Mouse (Mus musculus) adrenal gland, adult 18-20 months (tissue): Measurements from ENCODE around the gene Sgip1. TPM values are rescaled to one million over a fixed set of nuclear protein-coding genes. Genes with fewer than 3 reads are reported as not detected.

ENCODE experiments used
- DNase-seq, 2 experiments: peaks; one replicate each; pipeline ENCODE4 v3.0.0; 2021 to 2022; ENCODE audit warnings: low spot score in 2 of 2
- total RNA-seq, 2 experiments: library from RNA; stranded (reverse); gene quantifications; 1 replicate in 1 of 2; 2 replicates in 1 of 2; pipeline ENCODE4 v1.2.3; 2021

Sgip1 gene
- total RNA-seq, 2 experiments from 2014 or later = 5.9 to 7.2 TPM

DNA sequence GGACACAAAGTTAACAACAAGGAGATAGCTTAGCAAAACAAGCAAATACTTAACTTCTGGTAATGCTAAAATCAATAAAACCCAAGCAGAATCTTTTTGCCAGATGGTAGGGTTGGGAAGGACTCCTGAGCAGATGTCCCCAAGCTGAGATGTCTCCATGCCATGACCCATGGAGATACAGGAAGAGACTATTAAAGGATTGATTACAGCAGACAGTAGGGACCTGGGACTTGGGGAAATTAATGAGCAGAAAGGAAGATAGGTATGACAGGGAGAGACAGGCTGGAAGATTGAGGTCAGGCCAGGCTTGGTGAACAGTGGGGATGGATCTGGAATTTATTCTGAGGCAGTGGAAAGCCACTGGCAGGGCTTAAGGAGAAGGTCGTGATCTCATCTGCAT, 33.5 kb downstream of the Sgip1 start:
- no peak for DNase-seq

DNA sequence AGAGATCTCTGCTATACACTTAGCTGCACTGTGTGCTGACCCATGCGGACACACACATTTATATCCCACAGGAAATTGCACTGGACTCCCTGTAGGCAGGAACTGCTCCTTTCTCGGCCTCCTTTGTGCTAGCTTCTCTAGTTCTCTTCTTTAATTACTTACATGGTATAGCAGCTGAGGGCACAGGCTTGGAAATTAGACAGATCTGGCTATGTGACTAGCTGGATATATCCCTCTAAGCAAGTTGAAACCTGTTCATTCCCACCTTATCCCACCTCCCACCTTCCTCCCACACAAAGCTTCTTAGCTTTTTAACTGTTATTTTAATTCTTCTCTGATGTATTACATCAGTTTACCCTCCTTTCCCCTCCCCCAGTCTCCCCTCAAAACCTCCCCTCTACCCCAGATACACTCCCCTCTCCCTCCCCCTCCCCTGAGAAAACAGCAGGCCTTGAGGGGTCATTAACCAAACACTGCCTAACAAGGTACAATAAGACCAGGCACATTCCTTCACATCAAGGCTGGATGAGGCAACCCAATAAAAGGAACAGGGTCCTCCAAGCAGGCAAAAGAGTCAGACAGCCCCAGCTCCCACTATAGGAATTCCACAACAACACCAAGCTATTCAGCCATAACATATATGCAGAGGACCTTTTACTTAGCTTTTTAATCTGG, 34.6 kb downstream of the Sgip1 start:
- no peak for DNase-seq

DNA sequence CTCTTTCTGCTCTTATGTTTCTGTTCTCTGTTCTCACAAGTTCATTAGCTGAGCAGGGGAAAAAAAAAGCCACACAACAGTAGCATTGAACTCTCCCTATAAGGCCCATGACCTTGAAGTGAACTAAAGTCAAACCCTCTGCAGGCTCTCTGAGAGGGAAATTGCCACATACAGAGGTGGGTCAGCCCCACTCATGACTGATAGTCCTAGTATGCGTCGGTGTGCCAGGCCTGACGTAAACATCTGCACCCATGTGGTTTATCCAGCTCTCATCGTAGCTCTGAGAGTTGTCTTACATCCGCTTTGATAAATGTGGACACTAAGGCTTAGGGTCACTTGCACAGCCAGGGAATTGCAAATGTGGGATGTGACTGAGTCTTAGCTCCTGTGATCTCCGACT, 38.8 kb downstream of the Sgip1 start:
- no peak for DNase-seq

DNA sequence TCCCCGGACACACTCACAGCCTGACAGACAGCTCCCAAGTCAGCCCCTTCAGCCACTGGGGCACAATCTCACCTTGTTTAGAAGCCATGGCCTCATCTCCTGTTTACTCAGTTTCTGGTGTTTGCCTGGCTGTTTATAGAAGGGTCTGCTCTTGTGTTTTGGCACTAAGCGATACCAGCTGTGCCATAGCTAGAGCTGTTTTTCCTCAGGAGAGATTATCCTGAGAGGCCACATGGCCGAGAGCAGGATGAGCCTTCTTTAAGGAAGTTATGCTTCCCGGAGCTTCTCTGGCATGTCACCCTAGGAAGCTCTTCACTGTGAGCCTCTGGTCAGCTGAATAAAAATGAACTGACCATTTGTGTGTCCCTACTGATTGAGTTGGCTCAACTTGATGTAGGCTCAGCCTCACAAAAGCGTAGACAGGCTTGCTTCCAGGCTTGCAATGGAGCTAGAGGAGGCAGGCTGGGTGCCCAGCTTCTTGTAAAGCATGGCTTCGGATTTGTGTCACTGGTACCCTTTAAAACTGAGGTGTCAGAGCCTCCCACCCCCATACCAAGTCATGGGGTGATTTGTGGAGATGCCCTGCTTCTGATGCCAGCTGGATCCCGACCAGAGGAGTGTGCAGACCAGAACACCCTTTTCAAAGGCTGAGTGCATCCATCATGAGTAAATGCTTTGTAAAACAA, 42.1 kb downstream of the Sgip1 start:
- DNase-seq = no peak

DNA sequence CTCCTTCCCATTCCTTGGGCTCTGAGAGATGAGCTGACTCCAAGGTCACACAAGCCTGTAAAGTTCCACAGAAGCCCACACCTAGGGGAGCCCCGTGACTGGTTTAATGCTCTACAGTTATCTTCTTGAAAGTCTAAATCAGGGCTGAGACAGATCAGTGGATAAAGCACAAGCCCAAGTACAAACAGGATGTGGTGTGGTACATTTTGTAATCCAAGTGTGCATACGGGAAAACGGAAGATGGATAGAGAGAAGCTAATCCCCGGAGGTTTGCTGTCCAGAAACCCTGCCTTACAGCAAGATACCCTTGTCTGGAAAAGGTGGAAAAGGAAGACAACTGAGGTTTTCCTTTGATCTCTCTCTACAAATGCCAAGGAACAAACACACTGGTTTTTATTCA, 44.1 kb downstream of the Sgip1 start:
- no peak for DNase-seq

DNA sequence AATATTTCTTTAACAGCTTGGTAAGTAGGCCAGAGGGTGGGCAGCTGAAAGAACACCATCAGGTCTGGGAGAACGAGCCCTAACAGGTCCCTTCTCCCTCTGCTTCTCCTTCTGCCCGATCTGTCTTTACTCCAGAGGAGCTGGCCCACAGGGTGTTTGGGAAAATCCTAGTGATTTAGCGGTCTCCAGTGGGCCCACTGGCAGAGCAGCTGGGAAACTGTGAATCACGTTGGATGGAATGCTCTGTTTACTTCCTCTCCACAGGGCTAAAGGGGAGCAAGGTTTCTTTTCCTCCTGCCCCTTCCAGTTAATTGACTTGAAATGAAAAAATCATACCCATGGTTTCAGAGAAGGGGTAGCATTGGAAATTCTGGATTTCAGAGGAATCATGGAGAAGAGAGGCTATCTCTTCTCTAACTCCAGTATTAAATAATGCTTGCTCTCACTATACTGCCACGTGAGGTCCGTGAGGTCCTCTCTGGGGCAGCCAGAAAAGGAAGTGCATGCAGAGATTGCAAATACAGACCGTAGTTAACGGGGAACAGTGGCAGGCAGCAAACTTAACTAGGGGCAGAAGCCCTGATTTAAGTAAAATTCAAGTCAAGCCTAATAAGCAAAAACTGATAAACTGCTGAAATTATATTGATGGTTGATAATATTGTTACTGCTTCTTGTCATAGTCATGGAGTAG, 51.1 kb downstream of the Sgip1 start:
- no peak for DNase-seq

DNA sequence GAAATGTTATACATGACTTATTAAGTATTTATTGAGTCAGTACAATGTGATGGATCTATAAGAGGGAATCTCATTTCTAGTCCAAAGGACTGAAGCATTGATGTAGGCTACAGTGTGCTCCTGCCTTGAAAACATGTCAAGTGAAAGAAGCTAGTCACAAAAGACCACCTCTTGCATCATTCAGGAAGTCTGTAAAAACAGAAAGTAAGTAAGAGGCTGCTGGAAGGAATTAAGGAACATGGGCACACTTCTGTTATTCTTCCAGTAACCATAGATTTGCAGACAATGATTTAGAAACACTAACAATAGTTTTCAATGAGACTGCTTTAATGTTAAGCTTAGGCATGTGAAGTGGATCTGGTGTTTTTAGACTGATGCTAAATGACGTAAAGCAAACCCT, 60.4 kb downstream of the Sgip1 start:
- no peak for DNase-seq

DNA sequence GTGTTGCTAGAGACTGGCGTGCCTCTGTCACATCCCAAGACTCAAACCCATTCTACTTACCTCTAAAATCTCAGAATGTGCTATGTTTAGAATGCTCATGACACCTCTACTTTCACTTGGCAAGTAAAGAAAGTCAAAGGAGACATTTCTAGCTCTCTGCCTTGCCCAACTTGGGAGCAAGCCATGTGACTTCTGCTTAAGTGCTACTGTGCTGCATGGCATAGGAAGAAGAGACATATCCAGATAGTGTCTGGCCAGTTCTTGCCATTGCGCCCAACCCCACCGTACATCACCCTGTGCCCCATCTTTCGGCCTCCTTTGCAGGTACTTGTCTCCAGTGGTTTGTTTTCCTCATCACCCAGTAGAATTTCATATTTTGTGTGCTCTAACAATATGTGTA, 60.8 kb downstream of the Sgip1 start:
- no peak for DNase-seq

DNA sequence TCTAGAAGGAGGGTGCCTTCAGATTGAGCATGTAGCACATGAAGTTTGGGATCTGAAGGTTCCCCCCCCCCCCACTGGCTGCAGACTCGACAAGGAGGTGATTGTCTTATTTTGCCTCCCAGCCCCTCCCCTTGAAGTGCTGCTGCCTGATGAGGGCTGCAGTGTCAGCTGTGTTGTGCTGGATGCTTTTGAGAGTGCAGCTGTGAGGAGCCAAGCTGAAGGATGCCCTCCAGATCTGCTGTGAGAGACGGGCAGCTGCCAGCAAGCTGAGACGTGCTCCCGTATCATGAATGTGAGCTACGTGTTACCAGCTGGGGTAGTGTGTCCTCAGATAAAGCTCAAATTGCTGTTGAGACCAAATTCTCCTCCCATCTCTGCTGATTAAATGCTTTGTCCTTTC, 63.5 kb downstream of the Sgip1 start:
- no peak for DNase-seq

DNA sequence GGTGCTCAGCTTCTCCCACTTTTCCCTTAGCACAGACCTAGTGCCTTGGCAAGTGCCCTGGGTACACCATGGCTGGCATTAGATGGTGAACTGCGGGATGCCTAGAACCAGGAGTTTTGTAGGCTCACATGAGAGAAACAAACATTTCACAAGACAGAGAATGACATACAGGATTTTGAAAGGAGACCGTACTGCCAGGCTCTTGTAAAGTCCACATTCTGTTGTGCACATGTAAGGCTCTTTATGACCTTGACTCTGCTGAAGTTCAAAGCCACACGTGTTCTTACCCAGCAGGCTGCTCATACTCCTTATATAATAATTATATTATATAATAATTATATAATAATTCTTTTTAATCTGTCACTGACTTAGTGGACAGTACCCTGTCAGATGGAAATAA, 65.9 kb downstream of the Sgip1 start:
- DNase-seq = no peak

DNA sequence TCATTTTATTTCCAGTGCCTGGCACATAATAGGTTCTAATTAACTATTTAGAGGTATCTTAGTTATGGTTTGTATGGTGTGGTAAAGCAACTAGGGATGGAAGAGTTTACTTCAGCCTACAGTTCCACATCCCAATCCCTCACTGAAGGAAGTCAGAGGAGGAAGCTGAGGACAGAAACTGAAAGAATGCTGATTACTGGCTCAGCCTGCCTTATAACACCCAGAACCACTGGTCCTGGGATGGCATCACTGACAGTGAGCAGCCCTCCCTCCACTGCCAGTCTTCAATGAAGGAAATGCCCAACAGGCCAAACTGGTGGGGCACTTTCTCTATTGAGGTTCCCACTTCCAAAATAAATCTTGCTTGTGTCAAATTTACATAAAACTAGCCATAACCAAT, 67.2 kb downstream of the Sgip1 start:
- no peak for DNase-seq

DNA sequence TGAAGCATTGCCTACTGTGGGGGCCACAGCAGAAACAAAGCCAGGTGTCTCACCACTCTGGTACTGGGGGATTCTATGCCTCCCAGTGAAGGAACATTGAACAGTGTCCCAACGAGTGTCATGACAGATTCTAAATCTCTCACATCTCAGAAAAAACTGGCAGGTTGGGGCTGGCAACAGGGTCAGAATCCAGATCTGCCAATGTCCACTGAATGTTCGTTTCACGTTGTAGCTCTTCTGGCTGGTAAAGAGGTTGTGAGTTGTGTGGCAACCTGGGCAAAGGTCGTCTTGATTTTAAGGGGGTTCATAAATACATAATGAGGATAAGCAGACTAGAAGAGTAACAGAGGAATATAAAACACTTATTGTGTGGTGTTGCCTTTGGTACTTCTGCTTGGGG, 68.2 kb downstream of the Sgip1 start:
- no peak for DNase-seq

DNA sequence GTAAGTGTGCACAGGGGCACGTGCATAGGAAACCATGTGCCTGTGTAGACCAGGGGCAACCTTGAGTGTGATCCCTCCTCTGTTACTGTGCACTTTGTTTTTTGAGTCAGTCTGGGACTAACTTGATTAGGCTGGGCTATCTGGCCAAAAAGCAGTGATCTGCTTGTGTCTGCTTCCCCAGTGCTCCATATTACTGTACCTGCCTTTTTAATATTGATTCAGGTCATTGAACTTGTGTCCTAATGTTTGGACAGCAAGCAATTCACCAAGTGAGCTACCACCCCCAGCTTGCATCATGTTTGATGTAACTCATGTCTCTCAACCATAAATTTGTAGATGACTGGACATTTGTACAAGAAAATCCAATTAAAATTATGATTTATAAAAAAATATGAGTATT, 69.2 kb downstream of the Sgip1 start:
- no peak for DNase-seq

DNA sequence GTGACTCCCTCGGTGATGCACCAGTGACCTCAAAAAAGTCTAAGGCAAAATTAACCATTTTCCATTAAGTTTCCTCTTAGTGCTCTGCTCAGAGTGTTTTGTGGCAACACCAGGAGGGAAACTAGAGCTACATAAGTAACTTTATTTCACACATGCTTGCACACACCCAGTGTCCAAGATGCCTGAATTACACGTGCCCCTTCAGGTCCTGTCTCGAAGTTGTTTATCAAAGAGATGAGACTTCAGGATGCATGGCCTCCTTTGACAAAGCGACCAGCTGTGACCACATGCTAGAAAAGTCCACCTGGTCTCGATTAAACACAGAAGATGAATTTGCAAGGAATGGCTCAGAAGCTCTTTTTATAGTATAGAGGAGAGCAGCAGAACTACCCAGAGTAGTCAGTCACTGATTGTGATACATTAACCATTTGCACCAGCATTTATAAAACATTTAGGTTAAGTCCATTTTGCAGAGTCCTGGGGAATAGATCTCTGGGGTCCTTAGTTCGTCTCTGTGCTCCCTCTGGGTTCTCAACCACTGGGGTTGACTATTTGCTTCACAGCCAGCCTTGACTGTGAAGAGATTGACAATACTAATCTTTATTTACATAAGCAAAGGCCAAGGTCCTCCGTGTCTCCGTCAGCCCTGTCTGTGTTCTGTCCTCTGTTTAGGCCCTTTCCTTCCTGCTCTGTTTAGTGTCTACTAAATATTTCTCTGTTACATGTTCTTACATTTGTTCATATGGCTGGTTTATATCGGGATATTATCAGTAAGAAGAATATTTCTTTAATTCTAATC, 70.1 kb downstream of the Sgip1 start:
- DNase-seq = no peak

DNA sequence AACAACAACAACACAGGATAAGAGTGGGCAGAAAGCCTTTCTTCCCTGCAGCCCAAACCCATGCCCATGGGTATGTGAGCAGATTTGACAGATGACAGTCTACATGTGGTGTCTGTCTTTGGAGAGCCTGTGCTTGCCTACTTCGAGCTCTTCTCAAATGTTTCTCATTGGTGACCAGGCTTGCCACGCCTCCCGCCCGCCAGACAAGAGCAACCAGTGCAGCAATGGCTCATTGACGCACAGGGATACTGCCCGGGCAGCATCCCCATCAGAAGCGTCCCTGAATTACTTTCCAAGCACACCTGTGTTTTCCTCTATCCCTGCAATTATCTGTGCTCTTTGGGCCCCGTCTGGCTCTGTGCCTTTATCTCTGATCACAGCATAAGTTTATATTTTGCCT, 72.2 kb downstream of the Sgip1 start:
- no peak for DNase-seq

DNA sequence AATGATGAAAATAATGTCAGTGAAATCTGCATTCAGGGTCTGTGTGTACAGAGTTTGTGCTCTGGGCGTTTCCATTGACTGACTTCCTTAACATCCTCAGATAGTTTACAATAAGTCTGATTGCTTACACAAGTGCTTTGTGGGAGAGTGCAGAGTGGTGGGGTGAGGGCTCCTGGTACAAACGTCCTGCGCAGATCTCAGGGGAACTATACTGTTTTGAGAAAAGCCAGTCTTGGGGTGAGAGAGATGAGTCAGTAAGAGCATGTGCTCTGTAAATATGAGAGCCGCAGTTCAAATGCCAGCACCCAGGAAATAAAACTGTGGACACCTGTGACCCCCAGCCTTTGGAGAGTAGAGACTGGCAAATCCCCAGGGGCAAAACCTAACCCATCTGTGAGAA, 80.7 kb downstream of the Sgip1 start:
- DNase-seq = no peak

DNA sequence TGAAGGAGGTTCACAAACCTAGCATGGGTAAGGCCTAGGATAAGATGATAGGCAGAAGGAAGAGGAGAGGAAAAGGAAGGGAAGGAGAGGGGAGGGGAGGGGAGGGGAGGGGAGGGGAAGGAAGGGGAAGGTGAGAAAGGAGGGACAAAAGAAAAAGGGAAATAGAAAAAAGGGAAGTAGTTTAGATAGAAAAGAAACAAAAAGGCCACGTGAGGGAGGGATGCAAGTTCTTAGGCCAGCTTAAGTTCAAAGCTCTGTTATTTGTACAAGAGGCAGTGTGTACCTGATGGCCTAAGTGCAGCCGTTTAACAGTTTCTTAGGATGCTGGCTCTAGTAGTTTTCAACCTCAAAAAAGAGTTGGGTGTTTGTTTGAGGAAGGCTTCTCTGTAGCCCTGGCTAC, 83.4 kb downstream of the Sgip1 start:
- DNase-seq = no peak

DNA sequence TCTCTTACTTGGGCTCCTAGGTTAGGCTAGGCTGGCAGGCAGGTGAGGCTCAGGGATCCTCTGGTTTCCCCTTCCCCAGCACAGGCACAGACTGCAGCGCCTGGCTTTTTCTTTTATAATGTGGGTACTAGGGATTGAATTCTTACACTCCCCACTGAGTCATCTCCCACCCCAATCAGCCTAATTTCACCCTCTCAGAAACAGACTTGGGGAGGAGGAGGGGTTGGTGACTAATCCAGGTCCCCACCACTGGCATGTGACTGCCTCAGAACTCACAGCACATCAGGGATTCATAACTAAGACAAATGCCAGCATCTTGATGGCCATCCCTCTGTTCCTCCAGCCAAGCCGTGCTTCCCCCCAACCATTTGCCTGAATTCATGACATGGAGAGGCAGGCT, 85.1 kb downstream of the Sgip1 start:
- no peak for DNase-seq

DNA sequence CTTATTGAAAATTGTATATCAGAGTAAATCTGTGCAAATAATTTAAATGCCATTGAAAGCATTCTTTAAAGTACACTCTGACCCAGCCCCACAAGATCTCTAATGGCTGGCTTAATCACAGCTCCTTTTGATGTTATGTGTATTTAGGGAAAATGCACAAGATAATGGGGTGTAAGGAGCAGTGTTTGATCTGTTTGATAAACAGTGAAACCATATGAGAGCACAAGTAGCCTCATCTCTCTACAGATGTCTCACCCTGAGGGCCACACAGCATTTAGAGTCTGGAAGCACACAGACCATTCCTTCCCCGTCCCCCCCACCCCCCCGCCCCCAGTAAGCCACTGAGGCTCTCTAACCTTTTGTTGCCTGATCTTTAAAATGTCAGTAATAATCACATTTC, 87.4 kb downstream of the Sgip1 start:
- DNase-seq = no peak

DNA sequence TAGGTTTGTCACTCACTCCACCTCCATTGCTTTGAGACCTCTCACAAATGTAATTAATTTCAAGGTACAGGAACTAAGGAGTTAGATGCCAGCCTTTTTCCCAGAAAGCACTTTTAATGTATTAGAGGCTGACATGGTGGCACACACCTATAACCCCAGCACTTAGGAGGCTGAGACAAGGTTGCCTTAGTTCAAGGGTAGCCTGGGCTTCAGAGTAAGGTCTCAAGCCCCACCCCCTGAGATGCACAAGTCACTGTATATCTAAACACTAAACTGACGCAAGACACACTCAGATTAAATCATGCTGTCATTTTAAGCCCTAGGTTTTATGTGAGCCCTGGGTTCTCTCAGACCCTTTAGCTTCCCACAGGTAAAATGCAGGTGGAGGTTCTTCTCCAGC, 92.1 kb downstream of the Sgip1 start:
- DNase-seq = no peak

DNA sequence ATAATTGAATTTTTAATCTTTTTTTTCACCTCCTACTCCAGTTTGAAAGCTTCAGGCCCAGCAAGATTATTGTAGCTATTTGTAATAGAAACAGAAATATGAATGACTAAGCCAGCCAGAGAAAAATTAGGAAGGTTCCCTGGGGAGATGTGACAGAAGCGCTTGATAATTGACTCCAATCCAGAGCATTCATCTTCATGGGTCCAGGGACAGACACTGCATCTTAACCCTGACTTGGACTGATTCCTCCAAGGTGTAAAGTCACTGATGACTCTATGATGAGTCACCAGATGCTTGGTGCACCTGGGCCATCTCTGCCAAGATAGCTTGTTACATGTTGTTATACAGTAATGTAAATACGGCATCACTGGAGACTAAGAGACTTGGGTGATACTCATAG, 92.6 kb downstream of the Sgip1 start:
- DNase-seq = no peak

DNA sequence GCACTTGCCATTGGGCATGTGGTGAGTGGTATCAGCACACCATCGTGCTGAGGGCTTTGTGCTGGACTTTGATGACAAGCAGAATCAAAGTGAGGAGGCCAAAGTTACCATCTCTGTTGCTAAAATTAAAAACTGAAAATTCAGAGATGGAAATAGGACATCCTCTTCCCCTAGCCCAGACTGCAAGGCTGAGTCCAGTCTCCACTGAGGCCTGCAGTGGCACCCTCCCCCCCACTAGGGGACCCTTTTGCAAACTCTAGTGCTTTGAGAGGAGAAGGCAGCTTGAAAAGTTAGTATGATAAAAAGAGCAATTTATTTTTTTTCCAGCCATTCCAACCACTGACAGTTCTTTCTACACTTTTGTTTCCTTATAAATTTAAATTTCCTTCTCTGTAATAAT, 93.6 kb downstream of the Sgip1 start:
- no peak for DNase-seq
